Mouse (Mus musculus) c-Kit-positive CD71-positive TER-119-positive erythroid progenitor cells, embryonic 14.5 days (primary cell): Measurements from ENCODE around the gene Tubgcp6.

Source experiments
- DNase-seq: peaks from one replicate; pipeline ENCODE4 v3.0.0-alpha.2; 2013; ENCODE audit warnings: low spot score

The Tubgcp6 gene

GRCm38 (mm10) chr15:89122649-89123366 lies at the start of gene Tubgcp6:
Gene Tubgcp6, minus strand, starts transcription at chr15:89123112.
- DNase-seq: peak; percentile 97

DNA sequence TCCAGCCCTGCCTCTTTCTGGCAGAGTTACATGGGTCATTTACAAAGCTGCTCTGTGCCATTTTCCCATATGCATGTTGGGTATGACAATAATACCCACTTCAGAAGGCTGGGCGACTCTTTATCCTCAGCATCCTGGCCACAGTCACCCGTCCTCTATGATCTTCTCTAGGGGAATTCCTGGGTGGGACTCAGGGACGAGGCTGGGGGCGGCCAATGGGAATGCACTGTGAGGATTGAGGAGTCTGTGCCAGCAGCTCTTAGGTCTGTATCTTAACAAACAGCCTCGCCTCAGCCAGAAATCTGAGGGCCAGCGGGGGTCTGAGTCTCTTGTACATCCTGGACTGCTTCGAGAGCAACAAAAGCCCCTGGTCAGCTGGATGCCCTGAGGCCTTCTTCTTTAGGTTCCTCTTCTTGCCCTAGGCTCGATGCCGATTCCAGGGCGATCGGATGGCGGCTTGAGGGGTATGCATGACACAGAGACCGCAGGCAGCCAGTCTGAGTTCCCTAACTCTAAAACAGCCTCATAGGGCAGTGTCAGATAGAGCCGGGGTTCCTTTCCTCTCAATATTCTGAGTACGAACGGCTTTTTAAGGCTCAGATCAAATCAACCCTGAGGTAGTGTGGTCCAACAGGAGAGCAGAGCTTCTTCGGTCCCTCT lies 49.5 kb upstream of the Tubgcp6 start:
- no peak for DNase-seq

- no peak for DNase-seq
Measured at GRCm38 (mm10) chr15:89171526-89172051, 48.7 kb upstream of the Tubgcp6 start.

- no peak for DNase-seq
Measured at GRCm38 (mm10) chr15:89170102-89170501, 47.2 kb upstream of the Tubgcp6 start.

DNA sequence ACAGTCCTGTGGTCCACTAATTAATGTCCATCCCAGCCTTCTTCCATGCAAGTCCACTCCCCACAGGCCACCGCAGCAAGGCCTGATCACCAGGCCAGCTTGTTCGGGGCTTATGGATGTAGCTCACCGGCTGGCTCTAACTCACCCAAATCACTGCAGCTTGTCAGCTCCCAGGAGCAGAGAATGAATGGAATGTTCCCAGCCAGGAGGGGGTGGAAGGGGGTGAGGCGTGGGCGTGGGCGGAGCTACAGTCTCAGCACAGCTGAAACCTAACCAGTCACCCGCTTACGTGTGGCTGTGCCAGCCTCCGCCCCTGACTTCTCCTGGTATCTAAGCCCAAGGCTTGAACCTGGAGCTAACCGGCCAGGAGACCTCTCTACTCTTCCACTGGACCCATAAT lies 46.5 kb upstream of the Tubgcp6 start:
- DNase-seq: no peak

GRCm38 (mm10) chr15:89168922-89169321 lies 46.0 kb upstream of the Tubgcp6 start:
- DNase-seq: no peak

- no peak for DNase-seq
Measured at GRCm38 (mm10) chr15:89165478-89165877, 42.6 kb upstream of the Tubgcp6 start.

GRCm38 (mm10) chr15:89161397-89161796 lies 38.5 kb upstream of the Tubgcp6 start:
- DNase-seq: no peak

GRCm38 (mm10) chr15:89158516-89158915 lies 35.6 kb upstream of the Tubgcp6 start:
- DNase-seq: no peak

DNA sequence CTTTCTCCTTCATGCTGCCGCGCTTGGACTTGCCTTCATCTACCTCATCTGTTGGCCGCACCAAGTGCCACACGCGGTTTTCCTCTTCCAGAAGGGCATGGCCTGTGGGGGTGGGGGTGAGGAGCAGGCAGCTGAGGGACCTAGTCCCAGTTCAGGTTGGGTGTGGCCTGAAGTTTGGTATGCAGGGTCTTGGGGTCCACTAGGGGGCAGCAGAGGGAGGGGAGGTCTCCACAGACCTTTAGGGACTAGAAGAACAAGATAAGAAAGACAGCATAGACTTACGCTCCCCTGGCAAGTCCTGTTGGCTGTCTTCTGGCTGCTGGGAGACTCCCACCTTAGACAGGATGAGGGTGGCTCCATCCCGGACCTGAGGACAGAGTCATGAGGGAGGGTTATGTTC lies 35.0 kb upstream of the Tubgcp6 start:
- peak; percentile 65 for DNase-seq

DNA sequence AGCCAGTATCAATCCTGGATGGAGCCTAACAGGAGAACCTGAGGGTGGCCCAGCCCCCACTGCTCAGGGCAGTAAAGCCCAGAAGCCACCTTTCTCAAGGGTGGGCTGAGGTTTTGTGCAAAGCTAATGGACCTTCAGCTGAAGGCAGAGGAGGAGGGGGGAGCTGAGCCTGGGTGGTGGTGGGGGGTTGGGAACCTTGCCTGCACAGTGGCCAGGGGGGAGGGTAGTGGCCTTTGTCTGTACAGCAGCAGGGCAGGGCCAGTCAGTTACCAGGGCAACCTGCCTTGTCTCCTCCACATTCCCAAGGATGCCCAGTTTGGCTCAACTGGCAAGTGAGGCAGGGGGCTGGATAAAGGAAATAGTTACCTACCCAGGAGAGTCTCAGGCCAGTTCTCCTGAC lies 29.4 kb upstream of the Tubgcp6 start:
- DNase-seq: no peak

DNA sequence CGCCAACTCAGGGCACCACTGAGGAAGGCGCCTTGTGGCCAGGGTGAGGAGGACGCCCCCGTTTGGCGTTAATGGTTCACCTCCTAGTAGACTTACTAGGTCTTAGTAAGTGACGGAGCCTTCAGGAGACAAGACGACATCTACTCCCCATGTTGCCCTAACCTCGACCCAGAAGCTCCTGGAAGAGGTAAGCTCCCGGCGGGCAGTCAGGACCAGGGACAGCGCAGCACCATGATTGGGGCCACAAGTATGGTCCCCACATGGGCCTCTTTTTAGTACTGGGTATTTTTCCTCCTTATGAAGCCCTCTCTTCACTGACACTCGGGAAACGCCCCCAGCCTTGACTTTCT lies 27.1 kb upstream of the Tubgcp6 start:
- DNase-seq: no peak

GRCm38 (mm10) chr15:89149271-89150040 lies 26.5 kb upstream of the Tubgcp6 start, which contains the start of gene Mapk11:
Gene Mapk11, minus strand, starts transcription at chr15:89149628.
- DNase-seq: no peak

DNA sequence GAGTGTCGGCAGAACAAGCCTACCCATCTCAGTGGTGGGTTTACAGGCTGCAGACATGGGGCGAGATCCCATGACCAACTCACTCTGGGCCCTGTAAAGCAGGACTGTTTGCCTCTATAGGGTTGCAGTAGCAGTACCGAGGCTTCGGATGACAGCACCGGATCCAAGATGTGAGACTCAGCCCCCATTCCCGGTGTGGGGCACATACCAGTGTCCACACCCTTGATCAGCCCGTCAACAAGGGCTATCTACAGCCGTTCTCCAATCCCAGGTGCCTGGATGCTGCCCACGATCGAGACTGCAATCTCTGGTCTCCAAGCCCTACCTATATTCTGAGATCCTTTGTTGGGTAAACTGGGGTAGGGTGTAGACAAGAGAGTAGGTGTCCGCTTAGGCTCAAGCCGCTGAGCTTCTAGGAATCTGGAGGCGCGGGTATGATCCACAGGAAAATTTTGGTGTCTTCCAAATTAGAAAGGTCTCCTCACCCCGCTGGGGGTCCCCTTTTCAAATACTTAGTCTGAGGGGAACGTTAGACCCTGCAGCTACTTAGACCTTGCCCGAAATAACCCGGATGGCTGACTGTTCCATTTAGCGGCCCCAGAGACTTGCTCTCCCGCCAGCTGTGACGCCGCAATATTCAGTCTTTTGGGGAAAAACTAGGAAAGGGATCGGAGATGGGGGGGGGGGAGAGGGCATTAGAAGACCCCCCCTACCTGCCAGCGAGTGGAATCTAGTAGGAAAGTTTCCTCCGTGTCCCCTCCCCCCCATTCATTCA lies 25.8 kb upstream of the Tubgcp6 start:
- no peak for DNase-seq

- DNase-seq: no peak
Measured at GRCm38 (mm10) chr15:89147895-89148294, 25.0 kb upstream of the Tubgcp6 start.

DNA sequence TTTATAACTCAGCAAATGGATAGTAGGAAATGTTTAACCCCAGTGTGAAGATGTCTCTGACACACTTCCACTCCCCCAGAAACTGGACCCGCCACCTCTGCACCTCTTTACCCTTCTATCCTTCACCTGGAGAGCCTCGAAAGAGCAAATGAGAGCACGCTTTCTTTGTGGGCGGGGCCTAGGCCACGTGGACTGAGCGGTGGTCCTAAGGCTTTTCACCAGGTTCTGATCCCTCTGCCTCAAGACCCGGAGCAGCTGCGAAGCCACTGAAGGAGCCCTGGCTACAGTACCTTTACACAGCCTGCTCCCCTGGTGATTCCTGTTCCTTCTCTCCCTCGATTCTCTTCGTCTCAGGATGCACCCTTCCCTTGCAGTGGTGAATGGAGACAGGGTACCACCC lies 24.5 kb upstream of the Tubgcp6 start:
- no peak for DNase-seq

GRCm38 (mm10) chr15:89147024-89147423 lies 24.1 kb upstream of the Tubgcp6 start:
- no peak for DNase-seq

- DNase-seq: no peak
Measured at GRCm38 (mm10) chr15:89146537-89146936, 23.6 kb upstream of the Tubgcp6 start.

- no peak for DNase-seq
Measured at GRCm38 (mm10) chr15:89145813-89146350, 23.0 kb upstream of the Tubgcp6 start.

GRCm38 (mm10) chr15:89144965-89145364 lies 22.1 kb upstream of the Tubgcp6 start:
- no peak for DNase-seq

DNA sequence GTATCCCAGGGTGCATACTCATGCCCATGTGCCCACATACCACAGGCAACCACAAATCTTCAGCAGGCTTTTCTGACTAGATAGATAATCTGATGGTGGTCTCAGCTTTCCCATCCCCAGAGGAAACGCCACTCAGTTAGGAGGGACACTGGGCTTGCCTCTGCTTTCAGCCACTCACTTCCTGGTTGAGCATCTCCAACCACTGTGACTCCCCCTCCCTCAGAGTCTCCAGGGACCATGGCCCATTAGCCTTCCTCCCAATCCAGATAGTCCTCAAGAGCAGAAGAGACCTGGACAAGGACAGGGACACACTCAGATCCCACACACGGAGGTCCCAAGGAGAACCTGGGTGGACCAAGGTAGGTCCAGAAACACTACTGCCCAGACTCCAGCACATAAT lies 20.2 kb upstream of the Tubgcp6 start:
- DNase-seq: no peak

DNA sequence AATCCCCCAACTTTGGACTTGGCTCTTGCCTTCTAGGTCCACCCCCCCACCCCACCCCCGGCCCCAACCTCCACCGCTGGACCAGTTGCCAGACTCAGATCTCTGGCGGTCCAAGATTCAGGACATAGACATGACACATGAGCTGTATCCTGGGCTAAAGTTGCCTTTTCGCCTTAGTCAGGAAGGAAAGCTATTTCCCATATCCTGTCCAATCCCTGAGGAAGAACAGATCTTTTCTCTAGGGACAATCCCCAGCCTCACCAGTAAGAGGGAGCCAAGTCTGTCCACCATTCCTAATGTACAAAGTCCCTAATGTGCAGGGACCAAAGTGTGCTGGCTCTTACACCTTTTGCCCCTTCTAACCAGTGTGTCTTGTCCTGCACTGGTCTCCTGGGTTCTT lies 19.0 kb upstream of the Tubgcp6 start:
- no peak for DNase-seq
